In the genomic region with DNA sequence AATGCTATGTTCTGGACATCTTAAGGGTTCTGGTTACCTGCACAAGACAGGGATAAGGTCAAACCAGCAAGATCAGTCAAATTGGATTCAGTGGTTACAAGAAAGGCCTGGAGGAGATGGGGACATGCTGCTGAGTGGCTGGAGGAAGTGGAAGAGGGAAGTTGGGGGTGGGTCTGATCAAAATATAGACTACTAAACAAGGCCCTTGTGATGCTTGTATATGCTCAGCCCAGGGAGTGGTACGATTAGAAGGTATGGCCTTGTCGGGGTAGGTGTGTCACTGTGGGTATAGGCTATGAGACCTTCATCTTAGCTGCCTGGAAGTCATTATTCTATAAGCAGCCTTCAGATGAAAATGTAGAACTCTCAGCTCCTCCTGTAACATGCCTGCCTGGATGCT, we compare ENCODE assay signal across 18 mouse cellular contexts.
"Had no signal": no experiment of that assay in that cellular context is flagged by ENCODE, and none has a peak within 500 bp of the region (broad histone marks: within the 10 kb centered on the region; RNA-seq: fewer than 3 reads in every experiment).

No protein-coding gene starts in this region.

- H3K9me3 ChIP-seq: liver, embryonic 15.5 days; lung, embryonic 15.5 days; midbrain, embryonic 12.5 days; neural tube, embryonic 12.5 days; stomach, embryonic 15.5 days had no signal

- DNase-seq: liver, postnatal 0 days; lung, adult 2 months; lung, postnatal 14 days; lung, postnatal 36 days; midbrain, embryonic 14.5 days; right cerebral cortex, postnatal 14 days; thymus, adult 2 months; thymus, postnatal 25 days; thymus, postnatal 4 days had no signal

- H3K4me1 ChIP-seq: liver, embryonic 15.5 days; lung, embryonic 15.5 days; neural tube, embryonic 12.5 days; stomach, embryonic 15.5 days had no signal

- H3K4me2 ChIP-seq: liver, embryonic 15.5 days; lung, embryonic 15.5 days; midbrain, embryonic 12.5 days; neural tube, embryonic 12.5 days; stomach, embryonic 15.5 days had no signal

- H3K4me3 ChIP-seq: liver, embryonic 15.5 days; lung, embryonic 15.5 days; midbrain, embryonic 12.5 days; neural tube, embryonic 12.5 days; stomach, embryonic 15.5 days had no signal

- H3K27me3 ChIP-seq: liver, embryonic 15.5 days; lung, embryonic 15.5 days; midbrain, embryonic 12.5 days; neural tube, embryonic 12.5 days; stomach, embryonic 15.5 days had no signal

- H3K9ac ChIP-seq: liver, embryonic 15.5 days; liver, postnatal 0 days; lung, embryonic 15.5 days; midbrain, embryonic 12.5 days; neural tube, embryonic 12.5 days; stomach, embryonic 15.5 days had no signal

- H3K27ac ChIP-seq: liver, embryonic 15.5 days; lung, embryonic 15.5 days; macrophage; midbrain, embryonic 12.5 days; neural tube, embryonic 12.5 days; stomach, embryonic 15.5 days; stomach, postnatal 0 days had no signal

- H3K36me3 ChIP-seq: liver, embryonic 15.5 days; lung, embryonic 15.5 days; midbrain, embryonic 12.5 days; neural tube, embryonic 12.5 days; stomach, embryonic 15.5 days had no signal

- ATAC-seq: liver, postnatal 0 days; lung, postnatal 0 days; midbrain, embryonic 16.5 days had no signal
